Mouse (Mus musculus) cortical plate, adult 2 months (tissue): Measurements from ENCODE around the gene 1700125H20Rik. TPM values are rescaled to one million over a fixed set of nuclear protein-coding genes. Genes with fewer than 3 reads are reported as not detected.
"Not testable (repeated sequence)": the region's sequence is repeated elsewhere in the genome, so short reads cannot be mapped to it uniquely, and the experiment has no call there.

Experiments
- H3K27ac ChIP-seq: fragments of 200-500 bp; 2 replicates; pipeline ENCODE4 v1.5.1; 2012; ENCODE audit warnings: low read length, control low read depth, inconsistent platforms; ENCODE audit not compliant: insufficient read depth
- H3K4me1 ChIP-seq: fragments of 200-500 bp; 2 replicates; pipeline ENCODE4 v1.6.1; 2011; ENCODE audit warnings: low read length; ENCODE audit not compliant: control insufficient read depth, insufficient read depth
- H3K4me3 ChIP-seq: fragments of 200-500 bp; 2 replicates; pipeline ENCODE4 v1.5.1; 2011; ENCODE audit warnings: mild to moderate bottlenecking, low read length, control low read depth; ENCODE audit not compliant: insufficient read depth
- CTCF ChIP-seq: fragments of 200-500 bp; IDR thresholded peaks from 2 replicates; pipeline ENCODE4 v1.5.1; 2011; ENCODE audit warnings: mild to moderate bottlenecking, control low read depth, low read length; ENCODE audit not compliant: insufficient read depth; ENCODE audit errors: extremely low read depth
- POLR2A ChIP-seq: fragments of 200-500 bp; IDR thresholded peaks from 2 replicates; pipeline ENCODE4 v1.6.1; 2011; ENCODE audit warnings: mild to moderate bottlenecking, low read length, control low read depth; ENCODE audit not compliant: insufficient read depth; ENCODE audit errors: extremely low read depth
- polyA plus RNA-seq: library from polyadenylated mRNA; depleted of rRNA; stranded (reverse); fragments of >200 nt; gene quantifications from 2 replicates; pipeline ENCODE4 v1.2.3, GENCODE M21; 2012

The 1700125H20Rik gene
- polyA plus RNA-seq, 1 experiment = not detected

GRCm38 (mm10) chr11:85152256-85152930 lies 17.8 kb upstream of the 1700125H20Rik start:
- no peaks in the 10 kb centered on the region for H3K4me1 ChIP-seq
- H3K27ac ChIP-seq = no peak overlapping the region
- no peak for TF ChIP-seq CTCF
- no peak for TF ChIP-seq POLR2A
- no peak overlapping the region for H3K4me3 ChIP-seq

- no peaks in the 10 kb centered on the region for H3K4me1 ChIP-seq
- H3K4me3 ChIP-seq = no peak overlapping the region
- TF ChIP-seq POLR2A = no peak
- no peak for TF ChIP-seq CTCF
- no peak overlapping the region for H3K27ac ChIP-seq
These were observed 12.9 kb upstream of the 1700125H20Rik start for GRCm38 (mm10) chr11:85157301-85157700.

- not testable (repeated sequence) for H3K4me1 ChIP-seq, H3K4me3 ChIP-seq, H3K27ac ChIP-seq
These were observed 7.2 kb upstream of the 1700125H20Rik start for GRCm38 (mm10) chr11:85163014-85163413.

- no peak overlapping the region for H3K4me3 ChIP-seq
- H3K27ac ChIP-seq = no peak overlapping the region
- TF ChIP-seq POLR2A = no peak
- TF ChIP-seq CTCF = no peak
- no peaks in the 10 kb centered on the region for H3K4me1 ChIP-seq
These were observed 5.8 kb upstream of the 1700125H20Rik start for GRCm38 (mm10) chr11:85164371-85164770.

GRCm38 (mm10) chr11:85167503-85167902 lies 2.7 kb upstream of the 1700125H20Rik start:
- H3K27ac ChIP-seq = no peak overlapping the region
- H3K4me1 ChIP-seq = no peaks in the 10 kb centered on the region
- no peak for TF ChIP-seq POLR2A
- no peak for TF ChIP-seq CTCF
- H3K4me3 ChIP-seq = no peak overlapping the region

GRCm38 (mm10) chr11:85170833-85171232 lies 629 bp downstream of the 1700125H20Rik start:
- no peak overlapping the region for H3K27ac ChIP-seq
- no peak overlapping the region for H3K4me3 ChIP-seq
- H3K4me1 ChIP-seq = no peaks in the 10 kb centered on the region
- TF ChIP-seq POLR2A (no peak), CTCF (no peak)

GRCm38 (mm10) chr11:85175941-85176340 lies 5.7 kb downstream of the 1700125H20Rik start:
- no peak for TF ChIP-seq CTCF
- TF ChIP-seq POLR2A = no peak
- Histone ChIP-seq H3K27ac (no peak overlapping the region), H3K4me1 (no peaks in the 10 kb centered on the region), H3K4me3 (no peak overlapping the region)

- no peaks in the 10 kb centered on the region for H3K4me1 ChIP-seq
- TF ChIP-seq CTCF (no peak), POLR2A (no peak)
- no peak overlapping the region for H3K4me3 ChIP-seq
- no peak overlapping the region for H3K27ac ChIP-seq
These were observed 7.6 kb downstream of the 1700125H20Rik start for GRCm38 (mm10) chr11:85177761-85178160.

- H3K4me1 ChIP-seq = no peaks in the 10 kb centered on the region
- TF ChIP-seq CTCF = no peak
- no peak for TF ChIP-seq POLR2A
- H3K27ac ChIP-seq = no peak overlapping the region
- no peak overlapping the region for H3K4me3 ChIP-seq
These were observed 8.2 kb downstream of the 1700125H20Rik start for GRCm38 (mm10) chr11:85178413-85178812.

- H3K4me3 ChIP-seq = peak overlapping the region; percentile 42
- TF ChIP-seq CTCF = peak; percentile 69
- no peak for TF ChIP-seq POLR2A
- H3K4me1 ChIP-seq = no peaks in the 10 kb centered on the region
- H3K27ac ChIP-seq = no peak overlapping the region
These were observed 12.5 kb downstream of the 1700125H20Rik start for GRCm38 (mm10) chr11:85182617-85183283.
